Mouse (Mus musculus): ENCODE results near the gene Amy1. TPM values are rescaled to one million over a fixed set of nuclear protein-coding genes. Genes with fewer than 3 reads are reported as not detected.
"Not testable (repeated sequence)": the region's sequence is repeated elsewhere in the genome, so short reads cannot be mapped to it uniquely, and the experiment has no call there.

The Amy1 gene
- polyA plus RNA-seq, 1 experiment from 2014 or later = 2.4 TPM

- H3K9me3 ChIP-seq (ENCODE audit: control insufficient read depth, low read length) = no peaks in the 10 kb centered on the region
- H3K4me2 ChIP-seq (ENCODE audit: low read depth, low read length, severe bottlenecking) = no peak overlapping the region
- H3K4me3 ChIP-seq (ENCODE audit: low read depth, low read length) = no peak overlapping the region
- DNase-seq (ENCODE audit: low spot score) (no peak), ATAC-seq (replicated peaks; ENCODE audit: low FRiP score) (no peak)
- H3K4me1 ChIP-seq (replicated peaks; ENCODE audit: control insufficient read depth, insufficient read depth, low read length) = no peaks in the 10 kb centered on the region
- H3K27ac ChIP-seq (ENCODE audit: low read depth, low read length) = no peak overlapping the region
- WGBS = 83% methylated on average over 4 of the region's 4 CpGs
- H3K9ac ChIP-seq (ENCODE audit: low read length) = no peak overlapping the region
- no peaks in the 10 kb centered on the region for H3K36me3 ChIP-seq (ENCODE audit: control insufficient read depth, insufficient read depth, low read length)
- H3K27me3 ChIP-seq (ENCODE audit: control insufficient read depth, insufficient read depth, low read length) = no peaks in the 10 kb centered on the region
These were observed 31.9 kb downstream of the Amy1 start for GRCm38 (mm10) chr3:113574578-113574977.

GRCm38 (mm10) chr3:113574138-113574537 lies 32.4 kb downstream of the Amy1 start:
- no peaks in the 10 kb centered on the region for H3K4me1 ChIP-seq (replicated peaks; ENCODE audit: control insufficient read depth, insufficient read depth, low read length)
- no peaks in the 10 kb centered on the region for H3K27me3 ChIP-seq (ENCODE audit: control insufficient read depth, insufficient read depth, low read length)
- WGBS = 85% methylated on average over 2 of the region's 2 CpGs
- no peak overlapping the region for H3K4me3 ChIP-seq (ENCODE audit: low read depth, low read length)
- H3K27ac ChIP-seq (ENCODE audit: low read depth, low read length) = no peak overlapping the region
- DNase-seq (ENCODE audit: low spot score) (no peak), ATAC-seq (replicated peaks; ENCODE audit: low FRiP score) (no peak)
- no peak overlapping the region for H3K9ac ChIP-seq (ENCODE audit: low read length)
- H3K36me3 ChIP-seq (ENCODE audit: control insufficient read depth, insufficient read depth, low read length) = no peaks in the 10 kb centered on the region
- H3K4me2 ChIP-seq (ENCODE audit: low read depth, low read length, severe bottlenecking) = no peak overlapping the region
- no peaks in the 10 kb centered on the region for H3K9me3 ChIP-seq (ENCODE audit: control insufficient read depth, low read length)

GRCm38 (mm10) chr3:113572158-113572557 lies 34.3 kb downstream of the Amy1 start:
- ATAC-seq (replicated peaks; ENCODE audit: low FRiP score) = no peak
- H3K4me1 ChIP-seq (replicated peaks; ENCODE audit: control insufficient read depth, insufficient read depth, low read length) = no peaks in the 10 kb centered on the region
- no peaks in the 10 kb centered on the region for H3K9me3 ChIP-seq (ENCODE audit: control insufficient read depth, low read length)
- no peak overlapping the region for H3K27ac ChIP-seq (ENCODE audit: low read depth, low read length)
- H3K9ac ChIP-seq (ENCODE audit: low read length) = no peak overlapping the region
- no peak overlapping the region for H3K4me2 ChIP-seq (ENCODE audit: low read depth, low read length, severe bottlenecking)
- 90% methylated on average over 3 of the region's 3 CpGs for WGBS
- H3K4me3 ChIP-seq (ENCODE audit: low read depth, low read length) = no peak overlapping the region
- H3K27me3 ChIP-seq (ENCODE audit: control insufficient read depth, insufficient read depth, low read length) = no peaks in the 10 kb centered on the region
- H3K36me3 ChIP-seq (ENCODE audit: control insufficient read depth, insufficient read depth, low read length) = no peaks in the 10 kb centered on the region
- no peak for DNase-seq (ENCODE audit: low spot score)

GRCm38 (mm10) chr3:113539692-113540091 lies 66.8 kb downstream of the Amy1 start:
- no peaks in the 10 kb centered on the region for H3K36me3 ChIP-seq (ENCODE audit: control insufficient read depth, insufficient read depth, low read length)
- H3K4me2 ChIP-seq (ENCODE audit: low read depth, low read length, severe bottlenecking) = no peak overlapping the region
- H3K4me1 ChIP-seq (replicated peaks; ENCODE audit: control insufficient read depth, insufficient read depth, low read length) = no peaks in the 10 kb centered on the region
- no peak overlapping the region for H3K27ac ChIP-seq (ENCODE audit: low read depth, low read length)
- H3K9me3 ChIP-seq (ENCODE audit: control insufficient read depth, low read length) = no peaks in the 10 kb centered on the region
- no peak overlapping the region for H3K9ac ChIP-seq (ENCODE audit: low read length)
- no peak overlapping the region for H3K4me3 ChIP-seq (ENCODE audit: low read depth, low read length)
- no peaks in the 10 kb centered on the region for H3K27me3 ChIP-seq (ENCODE audit: control insufficient read depth, insufficient read depth, low read length)
- ATAC-seq (replicated peaks; ENCODE audit: low FRiP score) (no peak), DNase-seq (ENCODE audit: low spot score) (no peak)

GRCm38 (mm10) chr3:113532328-113532727 lies 74.2 kb downstream of the Amy1 start, which contains the start of gene Amy2a1:
TSS of gene Amy2a1 (minus strand) at chr3:113532428.
- WGBS = 86% methylated on average over 2 of the region's 3 CpGs
- not testable (repeated sequence) for DNase-seq (ENCODE audit: low spot score); ATAC-seq (replicated peaks; ENCODE audit: low FRiP score)

More at GRCm38 (mm10) chr3:113532328-113532727, 74.2 kb downstream of the Amy1 start, which contains the start of gene Amy2a1:
- H3K4me3 ChIP-seq (ENCODE audit: low read depth, low read length); H3K9me3 ChIP-seq (ENCODE audit: control insufficient read depth, low read length); H3K4me1 ChIP-seq (replicated peaks; ENCODE audit: control insufficient read depth, insufficient read depth, low read length); H3K36me3 ChIP-seq (ENCODE audit: control insufficient read depth, insufficient read depth, low read length); H3K27me3 ChIP-seq (ENCODE audit: control insufficient read depth, insufficient read depth, low read length); H3K9ac ChIP-seq (ENCODE audit: low read length); H3K4me2 ChIP-seq (ENCODE audit: low read depth, low read length, severe bottlenecking); H3K27ac ChIP-seq (ENCODE audit: low read depth, low read length): not testable (repeated sequence)

Other genes with a start within 250 kb of the Amy1 start
- gene Amy2a1, start 74.3 kb downstream of the Amy1 start, polyA plus RNA-seq (2014; fragmentation: Nextera tagmentation; extraction: Ambion mirVana) = not detected in 2 replicates
- 46.1 and 51.4 TPM in 2 replicates for gene Rnpc3, start 23.4 kb upstream of the Amy1 start, polyA plus RNA-seq (2014; fragmentation: Nextera tagmentation; extraction: Ambion mirVana)

Data from forebrain, embryonic 11.5 days (tissue).